Mouse (Mus musculus): Measurements from ENCODE around the gene Nploc4. TPM values are rescaled to one million over a fixed set of nuclear protein-coding genes. Genes with fewer than 3 reads are reported as not detected.

Gene Nploc4
- 66.9 and 77.2 TPM in 2 replicates for polyA plus RNA-seq (2011; ENCODE audit: insufficient read depth, insufficient read length, low read depth, missing spikeins)

- no peaks in the 10 kb centered on the region for H3K27me3 ChIP-seq (ENCODE audit: control insufficient read depth, insufficient read depth, low read length, poor library complexity, severe bottlenecking)
- H3K4me1 ChIP-seq (ENCODE audit: control insufficient read depth, insufficient read depth, low read length): no peaks in the 10 kb centered on the region
- no peak within 1 kb of the TSS for H3K27ac ChIP-seq (ENCODE audit: insufficient read depth, low read length)
- H3K9me3 ChIP-seq (replicated peaks; ENCODE audit: control insufficient read depth, insufficient read depth, low read length, poor library complexity, severe bottlenecking): no peaks in the 10 kb centered on the region
- H3K9ac ChIP-seq (ENCODE audit: low read depth, poor library complexity, severe bottlenecking): peak within 1 kb of the TSS; percentile 99
- H3K4me3 ChIP-seq (ENCODE audit: low read depth, low read length): peak within 1 kb of the TSS; percentile 88
- TF ChIP-seq POLR2A (IDR thresholded peaks at IDR 0.05; ENCODE audit: insufficient read depth, low read length) (no peak), EP300 (IDR thresholded peaks at IDR 0.05; ENCODE audit: insufficient read depth, low read depth, low read length) (peak; percentile 50; the same call in 1 of the 2 replicates)
- peaks cover 26% of the 10 kb centered on the region for H3K36me3 ChIP-seq (ENCODE audit: control insufficient read depth, insufficient read depth, low read length, poor library complexity, severe bottlenecking)
Measured at GRCm38 (mm10) chr11:120437152-120437856, at the start of gene Nploc4. Gene Nploc4, minus strand, starts transcription at chr11:120437708.

DNA sequence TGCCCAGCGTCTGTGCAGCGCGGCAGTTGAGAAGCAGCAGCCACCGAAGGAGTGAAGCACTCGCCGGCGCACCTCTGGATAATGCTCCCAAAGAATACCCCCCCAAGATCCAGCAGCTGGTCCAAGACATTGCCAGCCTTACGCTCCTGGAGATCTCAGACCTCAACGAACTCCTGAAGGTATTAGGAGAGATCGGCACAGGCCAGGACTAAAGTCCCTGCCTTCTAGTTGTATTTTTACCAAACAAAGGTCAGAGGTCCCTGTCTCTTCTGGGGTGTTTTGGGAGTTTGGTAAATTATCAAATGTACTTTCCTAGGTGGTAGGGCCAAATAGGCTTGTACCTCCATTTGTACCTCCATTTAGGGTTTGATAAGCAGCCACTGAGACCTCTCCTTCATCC is 47.7 kb upstream of the Nploc4 start:
- 0 out of 2 replicates have a peak overlapping the region, but pooled peaks have one; percentile 5 for H3K27ac ChIP-seq (ENCODE audit: insufficient read depth, low read length)
- H3K27me3 ChIP-seq (ENCODE audit: control insufficient read depth, insufficient read depth, low read length, poor library complexity, severe bottlenecking): no peaks in the 10 kb centered on the region
- no peak for TF ChIP-seq CTCF (IDR thresholded peaks at IDR 0.05; ENCODE audit: low read depth, low read length)
- no peak for TF ChIP-seq POLR2A (IDR thresholded peaks at IDR 0.05; ENCODE audit: insufficient read depth, low read length)
- no peak for TF ChIP-seq EP300 (IDR thresholded peaks at IDR 0.05; ENCODE audit: insufficient read depth, low read depth, low read length)
- no peaks in the 10 kb centered on the region for H3K9me3 ChIP-seq (replicated peaks; ENCODE audit: control insufficient read depth, insufficient read depth, low read length, poor library complexity, severe bottlenecking)
- H3K9ac ChIP-seq (ENCODE audit: low read depth, poor library complexity, severe bottlenecking): peak overlapping the region; percentile 87
- peaks cover 32% of the 10 kb centered on the region for H3K36me3 ChIP-seq (ENCODE audit: control insufficient read depth, insufficient read depth, low read length, poor library complexity, severe bottlenecking)
- peaks cover 2% of the 10 kb centered on the region for H3K4me1 ChIP-seq (ENCODE audit: control insufficient read depth, insufficient read depth, low read length)
- H3K4me3 ChIP-seq (ENCODE audit: low read depth, low read length): peak overlapping the region; percentile 97

- Histone ChIP-seq H3K4me3 (ENCODE audit: low read depth, low read length) (peak within 1 kb of the TSS; percentile 97), H3K36me3 (ENCODE audit: control insufficient read depth, insufficient read depth, low read length, poor library complexity, severe bottlenecking) (peaks cover 31% of the 10 kb centered on the region), H3K27me3 (ENCODE audit: control insufficient read depth, insufficient read depth, low read length, poor library complexity, severe bottlenecking) (no peaks in the 10 kb centered on the region), H3K27ac (ENCODE audit: insufficient read depth, low read length) (peak within 1 kb of the TSS; percentile 42), H3K4me1 (ENCODE audit: control insufficient read depth, insufficient read depth, low read length) (peaks cover under 1% of the 10 kb centered on the region), H3K9me3 (replicated peaks; ENCODE audit: control insufficient read depth, insufficient read depth, low read length, poor library complexity, severe bottlenecking) (no peaks in the 10 kb centered on the region), H3K9ac (ENCODE audit: low read depth, poor library complexity, severe bottlenecking) (peak within 1 kb of the TSS; percentile 87)
- TF ChIP-seq CTCF (IDR thresholded peaks at IDR 0.05; ENCODE audit: low read depth, low read length) (no peak), POLR2A (IDR thresholded peaks at IDR 0.05; ENCODE audit: insufficient read depth, low read length) (peak; percentile 48), EP300 (IDR thresholded peaks at IDR 0.05; ENCODE audit: insufficient read depth, low read depth, low read length) (0 out of 2 replicates have a peak, but pooled peaks have one; percentile 14)
Measured at GRCm38 (mm10) chr11:120484265-120484981, 46.9 kb upstream of the Nploc4 start, which contains the start of gene Mrpl12. Gene Mrpl12, plus strand, starts transcription at chr11:120484613.

- no peak for TF ChIP-seq EP300 (IDR thresholded peaks at IDR 0.05; ENCODE audit: insufficient read depth, low read depth, low read length)
- TF ChIP-seq CTCF (IDR thresholded peaks at IDR 0.05; ENCODE audit: low read depth, low read length): no peak
- TF ChIP-seq POLR2A (IDR thresholded peaks at IDR 0.05; ENCODE audit: insufficient read depth, low read length): no peak
- H3K4me1 ChIP-seq (ENCODE audit: control insufficient read depth, insufficient read depth, low read length): no peaks in the 10 kb centered on the region
- no peaks in the 10 kb centered on the region for H3K9me3 ChIP-seq (replicated peaks; ENCODE audit: control insufficient read depth, insufficient read depth, low read length, poor library complexity, severe bottlenecking)
- H3K27me3 ChIP-seq (ENCODE audit: control insufficient read depth, insufficient read depth, low read length, poor library complexity, severe bottlenecking): no peaks in the 10 kb centered on the region
- H3K4me3 ChIP-seq (ENCODE audit: low read depth, low read length): peak overlapping the region; percentile 97; the same call in 1 of the 2 replicates
- H3K27ac ChIP-seq (ENCODE audit: insufficient read depth, low read length): 0 out of 2 replicates have a peak overlapping the region, but pooled peaks have one; percentile 42
- H3K9ac ChIP-seq (ENCODE audit: low read depth, poor library complexity, severe bottlenecking): peak overlapping the region; percentile 87; the same call in 1 of the 2 replicates
- peaks cover 34% of the 10 kb centered on the region for H3K36me3 ChIP-seq (ENCODE audit: control insufficient read depth, insufficient read depth, low read length, poor library complexity, severe bottlenecking)
Measured at GRCm38 (mm10) chr11:120483448-120483934, 46.0 kb upstream of the Nploc4 start.

DNA sequence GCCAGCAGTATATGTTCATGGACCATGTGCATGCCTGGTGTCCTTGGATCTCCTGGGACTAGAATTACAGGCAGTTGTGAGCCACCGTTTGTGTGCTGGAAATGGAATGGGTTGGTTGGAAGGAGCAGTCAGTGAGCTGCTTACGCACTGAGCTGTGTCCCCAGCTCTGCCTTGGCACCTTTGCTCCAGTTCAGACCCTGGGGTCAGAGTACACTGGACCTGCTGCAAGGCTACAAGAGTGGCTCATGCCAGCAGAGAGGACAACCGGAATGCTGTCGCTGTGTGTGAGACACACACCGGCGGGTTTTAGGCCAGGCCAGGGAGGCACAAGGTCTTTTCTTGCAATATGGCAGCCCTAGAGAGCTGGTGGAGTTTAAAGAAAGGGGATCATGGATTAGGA is 34.5 kb upstream of the Nploc4 start:
- H3K27ac ChIP-seq (ENCODE audit: insufficient read depth, low read length): no peak overlapping the region
- H3K4me3 ChIP-seq (ENCODE audit: low read depth, low read length): no peak overlapping the region
- H3K36me3 ChIP-seq (ENCODE audit: control insufficient read depth, insufficient read depth, low read length, poor library complexity, severe bottlenecking): no peaks in the 10 kb centered on the region; the same call in 1 of the 2 replicates
- no peaks in the 10 kb centered on the region for H3K4me1 ChIP-seq (ENCODE audit: control insufficient read depth, insufficient read depth, low read length)
- no peak for TF ChIP-seq POLR2A (IDR thresholded peaks at IDR 0.05; ENCODE audit: insufficient read depth, low read length)
- no peak for TF ChIP-seq CTCF (IDR thresholded peaks at IDR 0.05; ENCODE audit: low read depth, low read length)
- no peak for TF ChIP-seq EP300 (IDR thresholded peaks at IDR 0.05; ENCODE audit: insufficient read depth, low read depth, low read length)
- H3K9me3 ChIP-seq (replicated peaks; ENCODE audit: control insufficient read depth, insufficient read depth, low read length, poor library complexity, severe bottlenecking): no peaks in the 10 kb centered on the region
- H3K9ac ChIP-seq (ENCODE audit: low read depth, poor library complexity, severe bottlenecking): no peak overlapping the region
- no peaks in the 10 kb centered on the region for H3K27me3 ChIP-seq (ENCODE audit: control insufficient read depth, insufficient read depth, low read length, poor library complexity, severe bottlenecking)
